Mouse (Mus musculus) CD4-positive naive resting alpha-beta T cell, adult 57 days (primary cell): ENCODE results near the gene Gm28557. TPM values are rescaled to one million over a fixed set of nuclear protein-coding genes. Genes with fewer than 3 reads are reported as not detected.

ENCODE experiments used
- total RNA-seq: library from RNA; stranded (reverse); gene quantifications from one replicate; pipeline ENCODE4 v1.2.4, GENCODE M21; 2023

The Gm28557 gene
- total RNA-seq, result 5.5 TPM

GRCm38 (mm10) chr13:67108194-67108820, at the start of gene Gm28557:
Gene Gm28557 (minus strand): TSS chr13:67108604.

GRCm38 (mm10) chr13:67121360-67121759, 13.0 kb upstream of the Gm28557 start, which contains the start of gene Zfp759:
Gene Zfp759 (plus strand): TSS chr13:67121660.

GRCm38 (mm10) chr13:67116163-67116562, 7.8 kb upstream of the Gm28557 start, which contains the start of gene Rslcan18:
Gene Rslcan18 (minus strand): TSS chr13:67116263.

GRCm38 (mm10) chr13:67097876-67098275, 10.5 kb downstream of the Gm28557 start, which contains the start of gene Zfp708:
Gene Zfp708 (minus strand): TSS chr13:67097976.

GRCm38 (mm10) chr13:67060786-67061358, 47.5 kb downstream of the Gm28557 start, which contains the start of gene Zfp712:
Gene Zfp712 (minus strand): TSS chr13:67061170.

Other genes starting within 250 kb of the Gm28557 start
- gene Gm10767, start 203.7 kb downstream of the Gm28557 start, total RNA-seq, result 0.83 TPM
- 4.6 TPM for gene Zfp712, start 47.4 kb downstream of the Gm28557 start, total RNA-seq
- gene Zfp708, start 10.6 kb downstream of the Gm28557 start, total RNA-seq, result 0.83 TPM
- not detected for gene Rslcan18, start 7.7 kb upstream of the Gm28557 start, total RNA-seq
- gene Zfp759, start 13.1 kb upstream of the Gm28557 start, total RNA-seq, result 3.3 TPM
- 6.3 TPM for gene Rsl1, start 64.6 kb upstream of the Gm28557 start, total RNA-seq
- gene Zfp455, start 85.9 kb upstream of the Gm28557 start, total RNA-seq, result 1.5 TPM
- 1.8 TPM for gene Zfp458, start 169.9 kb upstream of the Gm28557 start, total RNA-seq
- 1.5 TPM for gene Zfp457, start 197.9 kb upstream of the Gm28557 start, total RNA-seq
- gene Zfp595, start 224.0 kb upstream of the Gm28557 start, total RNA-seq, result 12.8 TPM